Mouse (Mus musculus) stomach, embryonic 15.5 days (tissue): Measurements from ENCODE around the gene Gcg. TPM values are rescaled to one million over a fixed set of nuclear protein-coding genes. Genes with fewer than 3 reads are reported as not detected.

ENCODE experiments used
- ATAC-seq: fragments of 200-750 bp; cut with Nextera tagmentation; 2 replicates; pipeline ENCODE4 v1.8.0; 2017; ENCODE audit warnings: low read depth, moderate number of reproducible peaks, moderate TSS enrichment; ENCODE audit not compliant: insufficient read depth, low FRiP score
- H3K27ac ChIP-seq: fragments of 300-500 bp; sonication (generic); 2 replicates; pipeline ENCODE4 v1.5.1; 2015; ENCODE audit warnings: mild to moderate bottlenecking, inconsistent platforms
- H3K27me3 ChIP-seq: fragments of 300-500 bp; sonication (generic); replicated peaks from 2 replicates; pipeline ENCODE4 v1.6.1; 2015; ENCODE audit warnings: inconsistent platforms
- H3K36me3 ChIP-seq: fragments of 300-500 bp; sonication (generic); 2 replicates; pipeline ENCODE4 v1.6.1; 2015; ENCODE audit warnings: inconsistent platforms
- H3K4me1 ChIP-seq: fragments of 300-500 bp; sonication (generic); 2 replicates; pipeline ENCODE4 v1.6.1; 2015; ENCODE audit warnings: inconsistent platforms
- H3K4me2 ChIP-seq: fragments of 300-500 bp; sonication (generic); 2 replicates; pipeline ENCODE4 v1.6.1; 2015; ENCODE audit warnings: mild to moderate bottlenecking, inconsistent platforms
- H3K4me3 ChIP-seq: fragments of 300-500 bp; sonication (generic); replicated peaks from 2 replicates; pipeline ENCODE4 v1.5.1; 2015; ENCODE audit warnings: inconsistent platforms
- H3K9ac ChIP-seq: fragments of 300-500 bp; sonication (generic); 2 replicates; pipeline ENCODE4 v1.6.1; 2015; ENCODE audit warnings: inconsistent platforms
- H3K9me3 ChIP-seq: fragments of 300-500 bp; sonication (generic); 2 replicates; pipeline ENCODE4 v1.6.1; 2016; ENCODE audit warnings: inconsistent platforms
- WGBS: fragments of 180-500 bp; shearing (Covaris S2); methylation state at CpG from one replicate; pipeline ENCODE4 v1.1.7; 2015; 5-methylcytosine and 5-hydroxymethylcytosine counted together
- polyA plus RNA-seq: library from polyadenylated mRNA; unstranded; fragments of >200 nt; fragmentation: Nextera tagmentation; extraction: Ambion mirVana; gene quantifications from 2 replicates; pipeline ENCODE4 v1.2.1, GENCODE M21; 2015

Gene Gcg
- polyA plus RNA-seq, 1 experiment from 2014 or later = 92.0 TPM

- Histone ChIP-seq H3K9ac (no peak overlapping the region), H3K9me3 (no peaks in the 10 kb centered on the region), H3K4me3 (no peak overlapping the region), H3K27ac (no peak overlapping the region), H3K4me2 (no peak overlapping the region), H3K27me3 (no peaks in the 10 kb centered on the region), H3K36me3 (no peaks in the 10 kb centered on the region), H3K4me1 (peaks cover 2% of the 10 kb centered on the region; the same call in 1 of the 2 replicates)
- WGBS = 36% methylated on average over 9 of the region's 9 CpGs
- ATAC-seq = no peak
Observed at GRCm38 (mm10) chr2:62458070-62458469, 25.4 kb downstream of the Gcg start.

DNA sequence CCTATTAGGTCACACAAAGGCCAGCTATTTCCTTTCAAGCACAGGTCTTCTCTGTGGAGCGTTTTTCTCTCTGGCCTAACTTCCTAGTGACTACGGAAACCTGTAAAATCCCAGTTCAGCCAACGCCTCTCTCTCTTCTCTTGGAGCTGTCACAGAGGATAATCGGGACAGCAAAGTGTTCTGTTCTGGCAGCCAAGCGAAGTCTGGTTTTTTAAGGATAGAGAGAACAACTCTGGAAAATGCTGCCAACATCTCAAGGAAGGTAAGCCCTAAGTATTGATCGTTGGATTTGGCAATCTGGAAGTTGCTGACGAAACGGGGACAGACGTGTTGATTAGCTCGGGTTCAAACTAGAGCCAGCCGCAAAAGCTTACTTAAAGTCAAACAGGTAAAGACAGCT, 28.5 kb downstream of the Gcg start:
- Histone ChIP-seq H3K27me3 (no peaks in the 10 kb centered on the region), H3K4me1 (no peaks in the 10 kb centered on the region), H3K4me3 (no peak overlapping the region), H3K4me2 (no peak overlapping the region), H3K36me3 (no peaks in the 10 kb centered on the region), H3K9me3 (no peaks in the 10 kb centered on the region), H3K27ac (no peak overlapping the region), H3K9ac (no peak overlapping the region)
- 83% methylated on average over 11 of the region's 11 CpGs for WGBS
- ATAC-seq = no peak

- no peak overlapping the region for H3K4me2 ChIP-seq
- H3K9ac ChIP-seq = no peak overlapping the region
- H3K4me3 ChIP-seq = no peak overlapping the region
- 81% methylated on average over 6 of the region's 6 CpGs for WGBS
- ATAC-seq = no peak
- H3K27ac ChIP-seq = no peak overlapping the region
- H3K9me3 ChIP-seq = no peaks in the 10 kb centered on the region
- H3K36me3 ChIP-seq = no peaks in the 10 kb centered on the region
- H3K4me1 ChIP-seq = no peaks in the 10 kb centered on the region
- H3K27me3 ChIP-seq = no peaks in the 10 kb centered on the region
Observed at GRCm38 (mm10) chr2:62454033-62454432, 29.4 kb downstream of the Gcg start.

- Histone ChIP-seq H3K4me2 (no peak overlapping the region), H3K9ac (no peak overlapping the region), H3K9me3 (no peaks in the 10 kb centered on the region), H3K4me1 (no peaks in the 10 kb centered on the region), H3K4me3 (no peak overlapping the region), H3K27me3 (no peaks in the 10 kb centered on the region), H3K36me3 (no peaks in the 10 kb centered on the region), H3K27ac (no peak overlapping the region)
- ATAC-seq = no peak
- 88% methylated on average over 6 of the region's 6 CpGs for WGBS
Observed at GRCm38 (mm10) chr2:62450364-62450763, 33.1 kb downstream of the Gcg start.

DNA sequence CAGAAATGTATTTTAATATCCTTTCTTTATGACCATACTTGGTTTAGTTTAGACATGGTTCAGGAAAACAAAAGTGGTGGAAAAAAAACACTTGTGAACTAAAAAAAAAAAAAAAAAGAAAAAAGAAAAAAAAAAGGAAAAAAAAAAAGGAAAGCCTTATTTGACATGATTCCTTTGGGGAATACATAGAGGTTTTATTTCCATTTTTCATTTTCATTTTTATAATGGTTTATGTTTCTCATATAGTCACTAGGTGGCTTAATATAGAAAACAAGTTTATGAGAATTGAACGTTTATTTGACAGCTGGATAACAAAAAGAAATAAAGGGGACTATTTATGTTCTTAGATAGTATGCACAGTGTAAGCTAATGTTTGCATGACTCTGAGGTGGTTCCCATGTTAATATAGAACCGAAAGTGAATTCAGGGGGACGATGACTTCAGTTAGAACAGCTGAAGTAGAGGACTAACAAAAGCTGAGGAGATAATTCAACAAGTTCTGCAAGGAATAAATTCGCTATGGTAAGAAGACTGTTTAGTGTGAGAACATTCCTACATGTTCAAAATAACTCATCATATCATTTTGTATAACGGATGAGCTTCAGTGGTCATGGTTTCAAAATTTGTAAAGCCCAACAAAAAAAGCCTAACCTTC, 33.6 kb downstream of the Gcg start:
- Histone ChIP-seq H3K27ac (no peak overlapping the region), H3K4me1 (no peaks in the 10 kb centered on the region), H3K36me3 (no peaks in the 10 kb centered on the region), H3K9me3 (no peaks in the 10 kb centered on the region), H3K9ac (no peak overlapping the region), H3K4me2 (no peak overlapping the region), H3K27me3 (no peaks in the 10 kb centered on the region), H3K4me3 (no peak overlapping the region)
- WGBS = 70% methylated on average over 5 of the region's 5 CpGs
- ATAC-seq = no peak

DNA sequence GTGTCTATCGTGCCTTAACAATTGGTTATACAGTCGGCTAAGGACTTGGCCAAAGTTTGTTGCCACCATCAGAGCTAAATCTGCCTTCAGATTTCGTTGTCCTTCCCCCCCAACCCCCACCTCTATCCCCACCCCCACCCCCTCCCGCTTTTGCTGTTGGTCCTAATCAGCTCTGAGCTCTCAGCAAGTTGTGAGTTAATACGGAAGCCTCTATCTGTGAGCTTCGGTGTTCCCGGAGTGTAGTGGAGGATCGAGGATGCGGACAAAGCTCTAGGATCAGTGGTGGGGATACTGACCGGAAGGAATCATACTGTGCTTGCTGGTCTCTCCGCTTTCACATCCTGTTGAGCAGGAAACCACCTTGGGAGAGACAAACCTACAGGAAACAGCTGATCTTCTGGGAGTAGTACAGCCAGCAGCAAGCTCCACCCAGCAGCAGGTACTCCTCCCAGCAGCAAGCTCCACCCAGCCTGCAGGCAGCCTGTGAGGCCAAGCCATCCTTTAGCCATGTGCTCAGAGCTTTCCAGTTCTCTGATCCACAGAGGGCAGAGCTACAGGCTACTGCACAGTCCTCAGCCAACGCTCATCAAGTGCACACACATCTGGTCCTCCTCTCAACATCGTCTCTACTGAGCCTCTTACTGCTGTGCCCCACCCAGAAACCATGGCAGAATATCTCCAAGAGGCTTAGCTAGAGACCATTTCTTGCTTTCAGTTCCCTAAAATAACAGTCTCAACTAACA, 42.5 kb downstream of the Gcg start:
- WGBS = 59% methylated on average over 13 of the region's 13 CpGs
- 0 out of 2 replicates have a peak overlapping the region, but pooled peaks have one; percentile 6 for H3K4me3 ChIP-seq

GRCm38 (mm10) chr2:62440083-62440482, 43.4 kb downstream of the Gcg start:
- 82% methylated on average over 4 of the region's 4 CpGs for WGBS
- no peak for ATAC-seq
- H3K27me3 ChIP-seq = no peaks in the 10 kb centered on the region
- no peak overlapping the region for H3K4me3 ChIP-seq
- H3K9me3 ChIP-seq = no peaks in the 10 kb centered on the region
- no peak overlapping the region for H3K4me2 ChIP-seq
- H3K4me1 ChIP-seq = no peaks in the 10 kb centered on the region
- no peaks in the 10 kb centered on the region for H3K36me3 ChIP-seq
- no peak overlapping the region for H3K27ac ChIP-seq
- H3K9ac ChIP-seq = no peak overlapping the region

More for the DNA sequence above, 42.5 kb downstream of the Gcg start:
- Histone ChIP-seq H3K27me3 (no peaks in the 10 kb centered on the region), H3K4me1 (no peaks in the 10 kb centered on the region), H3K9ac (no peak overlapping the region), H3K36me3 (no peaks in the 10 kb centered on the region), H3K4me2 (peak overlapping the region; percentile 29), H3K27ac (no peak overlapping the region), H3K9me3 (no peaks in the 10 kb centered on the region)
- peak; percentile 79 for ATAC-seq

DNA sequence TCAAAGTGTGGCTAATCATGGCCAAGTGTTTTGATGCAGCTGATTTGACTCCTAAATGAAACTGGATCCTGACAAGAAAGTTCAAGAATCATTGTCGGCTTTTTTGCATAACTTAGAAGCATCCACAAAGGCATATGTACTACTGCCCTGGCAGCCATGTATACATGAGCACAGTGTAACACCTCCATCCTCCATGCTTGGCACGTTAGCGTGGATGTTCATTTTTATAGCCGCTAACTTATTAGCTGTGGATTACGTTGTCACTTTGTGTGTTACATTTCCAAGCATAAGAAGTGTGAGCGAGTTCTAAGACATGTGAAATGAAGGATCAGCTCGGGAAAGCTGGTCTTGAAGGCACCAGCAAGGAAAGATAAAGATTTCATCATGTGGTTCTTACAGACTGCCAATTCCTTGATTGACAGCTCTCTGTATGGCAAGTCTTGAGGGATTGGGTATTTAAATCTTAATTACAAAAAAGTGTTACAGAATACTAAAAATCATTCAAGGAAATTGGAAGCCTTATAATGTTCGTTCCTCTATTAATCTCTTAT, 52.1 kb downstream of the Gcg start:
- Histone ChIP-seq H3K4me2 (no peak overlapping the region), H3K27me3 (no peaks in the 10 kb centered on the region), H3K36me3 (no peaks in the 10 kb centered on the region), H3K4me1 (no peaks in the 10 kb centered on the region), H3K27ac (no peak overlapping the region), H3K4me3 (no peak overlapping the region), H3K9me3 (no peaks in the 10 kb centered on the region), H3K9ac (no peak overlapping the region)
- ATAC-seq = no peak
- 87% methylated on average over 8 of the region's 8 CpGs for WGBS

DNA sequence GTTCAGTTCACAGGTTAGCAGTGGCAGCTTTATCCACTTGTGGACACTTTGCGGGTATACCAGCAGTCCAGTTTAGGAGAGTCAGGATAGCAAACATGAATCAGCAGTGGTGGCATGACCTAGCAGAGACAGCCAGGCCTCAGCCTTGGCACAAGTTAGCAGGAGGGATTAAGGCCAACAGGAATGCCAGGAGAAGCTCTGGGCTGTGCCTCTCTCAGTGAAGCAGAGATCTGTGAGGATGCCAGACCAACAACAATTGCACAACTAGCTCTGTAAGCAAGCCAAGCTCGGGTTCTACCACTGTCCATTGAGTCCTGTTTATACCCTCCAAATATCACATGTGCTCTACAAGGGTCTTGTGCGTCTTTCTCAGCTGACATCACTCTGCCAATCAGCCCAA, 57.5 kb downstream of the Gcg start:
- H3K36me3 ChIP-seq = no peaks in the 10 kb centered on the region
- H3K4me3 ChIP-seq = no peak overlapping the region
- no peaks in the 10 kb centered on the region for H3K9me3 ChIP-seq
- H3K4me2 ChIP-seq = no peak overlapping the region
- ATAC-seq = no peak
- H3K4me1 ChIP-seq = no peaks in the 10 kb centered on the region
- WGBS = 84% methylated on average over 3 of the region's 3 CpGs
- H3K27me3 ChIP-seq = no peaks in the 10 kb centered on the region
- H3K27ac ChIP-seq = no peak overlapping the region
- no peak overlapping the region for H3K9ac ChIP-seq

Other genes starting within 250 kb of the Gcg start
- gene Dpp4, start 71.4 kb downstream of the Gcg start, polyA plus RNA-seq = 23.0 and 23.5 TPM in 2 replicates
- gene Fap, start 90.4 kb upstream of the Gcg start, polyA plus RNA-seq = 15.4 and 16.6 TPM in 2 replicates
- 4.4 TPM in 2 replicates for gene Ifih1, start 162.6 kb upstream of the Gcg start, polyA plus RNA-seq
- gene Gca, start 180.6 kb upstream of the Gcg start, polyA plus RNA-seq = 7.3 and 9.3 TPM in 2 replicates